Mouse (Mus musculus) testis, postnatal 10 days (tissue): ENCODE results near the gene Kpna7.
"Not testable (repeated sequence)": the region's sequence is repeated elsewhere in the genome, so short reads cannot be mapped to it uniquely, and the experiment has no call there.

Experiments used
- DNase-seq: peaks from one replicate; pipeline ENCODE4 v3.0.0; 2021; ENCODE audit warnings: low spot score

The Kpna7 gene

GRCm38 (mm10) chr5:145102706-145103105, 18.9 kb upstream of the Kpna7 start:
- no peak for DNase-seq

GRCm38 (mm10) chr5:145101451-145101850, 17.6 kb upstream of the Kpna7 start:
- not testable (repeated sequence) for DNase-seq

- DNase-seq = peak; percentile 53
Measured at GRCm38 (mm10) chr5:145100960-145101359, 17.1 kb upstream of the Kpna7 start.

GRCm38 (mm10) chr5:145098340-145098821, 14.6 kb upstream of the Kpna7 start:
- no peak for DNase-seq

- no peak for DNase-seq
Measured at GRCm38 (mm10) chr5:145096195-145096594, 12.4 kb upstream of the Kpna7 start.

- no peak for DNase-seq
Measured at GRCm38 (mm10) chr5:145089878-145090277, 6.0 kb upstream of the Kpna7 start.

GRCm38 (mm10) chr5:145088186-145088585, 4.4 kb upstream of the Kpna7 start:
- DNase-seq = no peak

GRCm38 (mm10) chr5:145084822-145085221, 992 bp upstream of the Kpna7 start:
- DNase-seq = no peak

- DNase-seq = not testable (repeated sequence)
Measured at GRCm38 (mm10) chr5:145083201-145083600, 629 bp downstream of the Kpna7 start.

- DNase-seq = no peak
Measured at GRCm38 (mm10) chr5:145081866-145082613, 1.8 kb downstream of the Kpna7 start.

- DNase-seq = no peak
Measured at GRCm38 (mm10) chr5:145075081-145075480, 8.7 kb downstream of the Kpna7 start.

GRCm38 (mm10) chr5:145071342-145071741, 12.5 kb downstream of the Kpna7 start:
- peak; percentile 52 for DNase-seq

- peak; percentile 90 for DNase-seq
Measured at GRCm38 (mm10) chr5:145069707-145070106, 14.1 kb downstream of the Kpna7 start.

GRCm38 (mm10) chr5:145068863-145069262, 15.0 kb downstream of the Kpna7 start:
- no peak for DNase-seq

GRCm38 (mm10) chr5:145064765-145065340, 19.0 kb downstream of the Kpna7 start:
- DNase-seq = no peak

GRCm38 (mm10) chr5:145059524-145059923, 24.3 kb downstream of the Kpna7 start:
- DNase-seq = no peak

- DNase-seq = no peak
Measured at GRCm38 (mm10) chr5:145058722-145059121, 25.1 kb downstream of the Kpna7 start.

- DNase-seq = no peak
Measured at GRCm38 (mm10) chr5:145057907-145058306, 25.9 kb downstream of the Kpna7 start.

- peak; percentile 4 for DNase-seq
Measured at GRCm38 (mm10) chr5:145054187-145054586, 29.6 kb downstream of the Kpna7 start.

GRCm38 (mm10) chr5:145042690-145043089, 41.1 kb downstream of the Kpna7 start, which contains the start of gene 1700018F24Rik:
Gene 1700018F24Rik, plus strand, starts transcription at chr5:145042990.
- DNase-seq = not testable (repeated sequence)

- peak; percentile 58 for DNase-seq
Measured at GRCm38 (mm10) chr5:145041628-145042027, 42.2 kb downstream of the Kpna7 start.

- DNase-seq = peak; percentile 45
Measured at GRCm38 (mm10) chr5:145032391-145032790, 51.4 kb downstream of the Kpna7 start, which contains the start of gene Gm4871. Gene Gm4871, minus strand, starts transcription at chr5:145032754.

GRCm38 (mm10) chr5:145030476-145030875, 53.4 kb downstream of the Kpna7 start:
- DNase-seq = not testable (repeated sequence)
